Mouse (Mus musculus): ENCODE measurements at regions not wholly inside any gene's neighbourhood (a gene's known extent, or its start where the extent isn't known, plus 50 kb on each side); places are given as distances from the start of the nearest gene placed in this dataset.

DNA sequence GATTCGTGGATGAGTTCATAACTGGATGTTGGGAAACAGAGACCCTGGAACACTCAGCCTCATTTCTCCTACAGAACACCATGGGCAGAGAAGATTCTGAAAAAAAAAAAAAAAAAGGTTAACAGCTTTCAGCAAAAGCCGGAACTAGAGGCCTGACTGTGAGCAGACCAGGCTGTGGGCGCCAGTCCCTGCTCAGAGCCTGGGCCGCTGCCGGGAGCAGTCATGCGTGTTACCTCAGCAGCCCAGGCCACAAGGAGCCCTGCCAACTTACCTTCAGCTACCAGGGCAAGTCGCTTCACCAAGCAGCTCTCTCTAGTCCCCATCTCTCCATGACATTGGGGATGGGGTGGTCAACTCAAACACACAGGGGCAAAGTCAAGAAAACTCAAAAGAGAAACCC, 140.6 kb upstream of the 1700016C15Rik start:
- TF ChIP-seq POLR2A (IDR thresholded peaks at IDR 0.05; ENCODE audit: insufficient read length, low read depth) = no peak
- TF ChIP-seq MYOD1 (IDR thresholded peaks at IDR 0.05; ENCODE audit: control insufficient read depth in 1 of 3, insufficient read length in 2 of 3, low read depth in 2 of 3) = no peak
- no peak for TF ChIP-seq MAX (IDR thresholded peaks at IDR 0.05; ENCODE audit: low read depth)
- TF ChIP-seq SRF (IDR thresholded peaks at IDR 0.05; ENCODE audit: control insufficient read depth, insufficient read length, low read depth) = no peak
